Comparison of ENCODE assay signal across 8 mouse cellular contexts in genomic region chr4:62360805-62361455, GRCm38 (mm10). TPM values are rescaled to one million over a fixed set of nuclear protein-coding genes. Genes with fewer than 3 reads are reported as not detected.
DNase-seq lines count a peak whose midpoint lies in the region; ATAC-seq lines count a peak whose summit lies in the region.

No protein-coding gene starts in this region.

- H3K27ac ChIP-seq in neural tube, embryonic 11.5 days (ENCODE audit: low read depth, low read length) = no peak overlapping the region
- H3K27ac ChIP-seq in embryonic facial prominence, embryonic 13.5 days = peak overlapping the region; percentile 48
- peak overlapping the region; percentile 75; the same call in 1 of the 2 replicates for H3K27ac ChIP-seq in hindbrain, embryonic 16.5 days (ENCODE audit: low read depth, low read length)
- peak overlapping the region; percentile 84 for H3K27ac ChIP-seq in midbrain, embryonic 15.5 days

- H3K27me3 ChIP-seq in neural tube, embryonic 11.5 days (ENCODE audit: control insufficient read depth, insufficient read depth, low read length) = no peaks in the 10 kb centered on the region
- H3K27me3 ChIP-seq in embryonic facial prominence, embryonic 13.5 days = no peaks in the 10 kb centered on the region
- no peaks in the 10 kb centered on the region for H3K27me3 ChIP-seq in hindbrain, embryonic 16.5 days (replicated peaks; ENCODE audit: control insufficient read depth, insufficient read depth, low read length)
- H3K27me3 ChIP-seq in midbrain, embryonic 15.5 days (replicated peaks) = no peaks in the 10 kb centered on the region

- H3K4me3 ChIP-seq in neural tube, embryonic 11.5 days (ENCODE audit: low read depth, low read length) = peak overlapping the region; percentile 75
- peak overlapping the region; percentile 84 for H3K4me3 ChIP-seq in embryonic facial prominence, embryonic 13.5 days
- peak overlapping the region; percentile 73 for H3K4me3 ChIP-seq in hindbrain, embryonic 16.5 days (ENCODE audit: low read length)
- H3K4me3 ChIP-seq in midbrain, embryonic 15.5 days = peak overlapping the region; percentile 79

- peak overlapping the region; percentile 60 for H3K4me2 ChIP-seq in neural tube, embryonic 11.5 days (ENCODE audit: low read depth)
- peak overlapping the region; percentile 78 for H3K4me2 ChIP-seq in embryonic facial prominence, embryonic 13.5 days
- peak overlapping the region; percentile 81 for H3K4me2 ChIP-seq in hindbrain, embryonic 16.5 days (ENCODE audit: low read length)
- H3K4me2 ChIP-seq in midbrain, embryonic 15.5 days = peak overlapping the region; percentile 77

- no peak for DNase-seq in neural tube, embryonic 11.5 days (ENCODE audit: low spot score)
- DNase-seq in neural tube, embryonic 10.5 days (ENCODE audit: extremely low spot score, low spot score) = no peak
- DNase-seq in retina, embryonic 14.5 days (ENCODE audit: low spot score) = no peak
- no peak for DNase-seq in gastrocnemius, adult 8-10 months (ENCODE audit: low spot score in 2 of 2)
- no peak for DNase-seq in kidney, postnatal 14 days

- no peaks in the 10 kb centered on the region for H3K9me3 ChIP-seq in neural tube, embryonic 11.5 days (ENCODE audit: control insufficient read depth, low read length)
- no peaks in the 10 kb centered on the region for H3K9me3 ChIP-seq in embryonic facial prominence, embryonic 13.5 days
- no peaks in the 10 kb centered on the region for H3K9me3 ChIP-seq in hindbrain, embryonic 16.5 days (ENCODE audit: control insufficient read depth, low read length)
- H3K9me3 ChIP-seq in midbrain, embryonic 15.5 days = no peaks in the 10 kb centered on the region

- WGBS in neural tube, embryonic 11.5 days = under 1% methylated on average over 19 of the region's 22 CpGs
- under 1% methylated on average over 22 of the region's 22 CpGs for WGBS in embryonic facial prominence, embryonic 13.5 days
- under 1% methylated on average over 22 of the region's 22 CpGs for WGBS in hindbrain, embryonic 16.5 days
- WGBS in midbrain, embryonic 15.5 days = under 1% methylated on average over 22 of the region's 22 CpGs

- H3K9ac ChIP-seq in neural tube, embryonic 11.5 days (ENCODE audit: low read length) = peak overlapping the region; percentile 59
- H3K9ac ChIP-seq in embryonic facial prominence, embryonic 13.5 days = peak overlapping the region; percentile 87
- H3K9ac ChIP-seq in hindbrain, embryonic 16.5 days (ENCODE audit: low read depth, low read length) = peak overlapping the region; percentile 66
- H3K9ac ChIP-seq in midbrain, embryonic 15.5 days = peak overlapping the region; percentile 68

- H3K36me3 ChIP-seq in neural tube, embryonic 11.5 days (ENCODE audit: control insufficient read depth, insufficient read depth, low read length) = no peaks in the 10 kb centered on the region
- no peaks in the 10 kb centered on the region for H3K36me3 ChIP-seq in embryonic facial prominence, embryonic 13.5 days
- no peaks in the 10 kb centered on the region for H3K36me3 ChIP-seq in hindbrain, embryonic 16.5 days (ENCODE audit: control insufficient read depth, insufficient read depth, low read length)
- no peaks in the 10 kb centered on the region for H3K36me3 ChIP-seq in midbrain, embryonic 15.5 days (replicated peaks)

- peaks cover 7% of the 10 kb centered on the region; the same call in 1 of the 2 replicates for H3K4me1 ChIP-seq in neural tube, embryonic 11.5 days (ENCODE audit: control insufficient read depth, insufficient read depth, low read length)
- H3K4me1 ChIP-seq in embryonic facial prominence, embryonic 13.5 days = peaks cover 17% of the 10 kb centered on the region
- H3K4me1 ChIP-seq in hindbrain, embryonic 16.5 days (ENCODE audit: control insufficient read depth, insufficient read depth, low read depth, low read length) = peaks cover 18% of the 10 kb centered on the region
- peaks cover 27% of the 10 kb centered on the region for H3K4me1 ChIP-seq in midbrain, embryonic 15.5 days

- peak; percentile 3 for ATAC-seq in neural tube, embryonic 11.5 days (ENCODE audit: insufficient read depth, low FRiP score, low TSS enrichment)
- no peak for ATAC-seq in embryonic facial prominence, embryonic 13.5 days (ENCODE audit: insufficient number of reproducible peaks, insufficient read depth, low FRiP score, low TSS enrichment, low read depth)
- no peak for ATAC-seq in hindbrain, embryonic 16.5 days
- ATAC-seq in midbrain, embryonic 15.5 days (replicated peaks) = peak; percentile 15

RNA-seq across cellular contexts. Expression of gene Slc31a1, which starts 0.4 kb away (rescaled TPM):
- 46.0 and 48.5 TPM in 2 replicates for polyA plus RNA-seq in neural tube, embryonic 11.5 days (2014; fragmentation: Nextera tagmentation; extraction: Ambion mirVana)
- 42.8 and 43.7 TPM in 2 replicates for polyA plus RNA-seq in embryonic facial prominence, embryonic 13.5 days (2015; fragmentation: Nextera tagmentation; extraction: Ambion mirVana)
- 50.0 and 51.1 TPM in 2 replicates for polyA plus RNA-seq in hindbrain, embryonic 16.5 days (2015; fragmentation: Nextera tagmentation; extraction: Ambion mirVana)
- 34.6 and 36.8 TPM in 2 replicates for polyA plus RNA-seq in midbrain, embryonic 15.5 days (2015; fragmentation: Nextera tagmentation; extraction: Ambion mirVana)
- 1 to 10 TPM; 7.6 to 9.7 (median 8.5) TPM for total RNA-seq in gastrocnemius, adult 8-10 months (2022)

RNA-seq across cellular contexts. Expression of gene Fkbp15, which starts 0.6 kb away (rescaled TPM):
- polyA plus RNA-seq in neural tube, embryonic 11.5 days (2014; fragmentation: Nextera tagmentation; extraction: Ambion mirVana) = 21.0 and 22.1 TPM in 2 replicates
- 25.5 and 30.0 TPM in 2 replicates for polyA plus RNA-seq in embryonic facial prominence, embryonic 13.5 days (2015; fragmentation: Nextera tagmentation; extraction: Ambion mirVana)
- 22.9 and 24.6 TPM in 2 replicates for polyA plus RNA-seq in hindbrain, embryonic 16.5 days (2015; fragmentation: Nextera tagmentation; extraction: Ambion mirVana)
- polyA plus RNA-seq in midbrain, embryonic 15.5 days (2015; fragmentation: Nextera tagmentation; extraction: Ambion mirVana) = 20.9 and 23.0 TPM in 2 replicates
- total RNA-seq in gastrocnemius, adult 8-10 months (2022) = 10 to 100 TPM; 10.0 to 12.0 (median 10.8) TPM

RNA-seq across cellular contexts. Expression of gene Cdc26, which starts 47.5 kb away (rescaled TPM):
- 161 and 170 TPM in 2 replicates for polyA plus RNA-seq in neural tube, embryonic 11.5 days (2014; fragmentation: Nextera tagmentation; extraction: Ambion mirVana)
- polyA plus RNA-seq in embryonic facial prominence, embryonic 13.5 days (2015; fragmentation: Nextera tagmentation; extraction: Ambion mirVana) = 203 and 210 TPM in 2 replicates
- 71.0 and 72.2 TPM in 2 replicates for polyA plus RNA-seq in hindbrain, embryonic 16.5 days (2015; fragmentation: Nextera tagmentation; extraction: Ambion mirVana)
- polyA plus RNA-seq in midbrain, embryonic 15.5 days (2015; fragmentation: Nextera tagmentation; extraction: Ambion mirVana) = 75.0 and 76.5 TPM in 2 replicates
- 10 to 100 TPM; 51.7 to 57.0 (median 54.6) TPM for total RNA-seq in gastrocnemius, adult 8-10 months (2022)

RNA-seq across cellular contexts. Expression of gene Prpf4, which starts 47.7 kb away (rescaled TPM):
- 28.2 and 30.0 TPM in 2 replicates for polyA plus RNA-seq in neural tube, embryonic 11.5 days (2014; fragmentation: Nextera tagmentation; extraction: Ambion mirVana)
- 25.5 and 26.4 TPM in 2 replicates for polyA plus RNA-seq in embryonic facial prominence, embryonic 13.5 days (2015; fragmentation: Nextera tagmentation; extraction: Ambion mirVana)
- polyA plus RNA-seq in hindbrain, embryonic 16.5 days (2015; fragmentation: Nextera tagmentation; extraction: Ambion mirVana) = 12.4 and 15.8 TPM in 2 replicates
- polyA plus RNA-seq in midbrain, embryonic 15.5 days (2015; fragmentation: Nextera tagmentation; extraction: Ambion mirVana) = 15.6 and 16.5 TPM in 2 replicates
- 10 to 100 TPM; 16.9 to 18.2 (median 17.4) TPM for total RNA-seq in gastrocnemius, adult 8-10 months (2022)

Comparison
In these comparisons a context has a peak if more than half of its experiments do, and no peak if none do; other contexts are left out.
1. ATAC-seq: peak in neural tube, embryonic 11.5 days (single experiment) and midbrain, embryonic 15.5 days (single experiment); none in embryonic facial prominence, embryonic 13.5 days (single experiment) and hindbrain, embryonic 16.5 days (single experiment).
2. Peak in every context shown above with its lines, with median percentiles within 50 percentile points of each other: H3K4me2 ChIP-seq, H3K4me3 ChIP-seq and H3K9ac ChIP-seq.